Mouse (Mus musculus) gonadal fat pad, adult 2 months (tissue): ENCODE results near the gene Hsdl1. TPM values are rescaled to one million over a fixed set of nuclear protein-coding genes. Genes with fewer than 3 reads are reported as not detected.

Experiments used
- DNase-seq: peaks from one replicate; pipeline ENCODE4 v3.0.0-alpha.2; 2012; ENCODE audit warnings: low read depth
- polyA plus RNA-seq: library from polyadenylated mRNA; depleted of rRNA; stranded (reverse); fragments of >200 nt; gene quantifications from 2 replicates; pipeline ENCODE4 v1.2.3, GENCODE M21; 2012; rRNA removed

Gene Hsdl1
- polyA plus RNA-seq, 1 experiment = 26.2 TPM

- no peak for DNase-seq
These were observed 43.6 kb downstream of the Hsdl1 start for GRCm38 (mm10) chr8:119531397-119531796.

GRCm38 (mm10) chr8:119530937-119531336, 44.0 kb downstream of the Hsdl1 start:
- DNase-seq = no peak

- DNase-seq = no peak
These were observed 46.2 kb downstream of the Hsdl1 start for GRCm38 (mm10) chr8:119528762-119529161.

- no peak for DNase-seq
These were observed 54.9 kb downstream of the Hsdl1 start for GRCm38 (mm10) chr8:119520102-119520501.

- no peak for DNase-seq
These were observed 58.3 kb downstream of the Hsdl1 start for GRCm38 (mm10) chr8:119516674-119517073.

GRCm38 (mm10) chr8:119515767-119516166, 59.2 kb downstream of the Hsdl1 start:
- no peak for DNase-seq

GRCm38 (mm10) chr8:119514940-119515339, 60.0 kb downstream of the Hsdl1 start:
- no peak for DNase-seq

GRCm38 (mm10) chr8:119513405-119513804, 61.6 kb downstream of the Hsdl1 start:
- DNase-seq = no peak

Other genes with a start within 250 kb of the Hsdl1 start
- gene Hsbp1, start 230.7 kb downstream of the Hsdl1 start, polyA plus RNA-seq = 168 and 181 TPM in 2 replicates
- 27.5 and 30.6 TPM in 2 replicates for gene Mlycd, start 180.3 kb downstream of the Hsdl1 start, polyA plus RNA-seq
- gene Osgin1, start 141.1 kb downstream of the Hsdl1 start, polyA plus RNA-seq = 20.6 and 31.2 TPM in 2 replicates
- gene Necab2, start 128.5 kb downstream of the Hsdl1 start, polyA plus RNA-seq = 0.81 and 1.2 TPM in 2 replicates
- 0.18 and 0.24 TPM in 2 replicates for gene Slc38a8, start 73.5 kb downstream of the Hsdl1 start, polyA plus RNA-seq
- 103 and 107 TPM in 2 replicates for gene Mbtps1, start 16.4 kb downstream of the Hsdl1 start, polyA plus RNA-seq
- 2.0 and 4.0 TPM in 2 replicates for gene Dnaaf1, start 52 bp upstream of the Hsdl1 start, polyA plus RNA-seq
- gene Taf1c, start 30.0 kb upstream of the Hsdl1 start, polyA plus RNA-seq = 13.6 and 17.8 TPM in 2 replicates
- 0.33 and 0.36 TPM in 2 replicates for gene Adad2, start 37.6 kb upstream of the Hsdl1 start, polyA plus RNA-seq
- 3.7 and 5.2 TPM in 2 replicates for gene Kcng4, start 60.5 kb upstream of the Hsdl1 start, polyA plus RNA-seq
- gene Wfdc1, start 91.2 kb upstream of the Hsdl1 start, polyA plus RNA-seq = 41.3 and 52.5 TPM in 2 replicates
- 0.38 and 0.49 TPM in 2 replicates for gene Atp2c2, start 124.8 kb upstream of the Hsdl1 start, polyA plus RNA-seq
- gene Tldc1, start 203.2 kb upstream of the Hsdl1 start, polyA plus RNA-seq = 9.9 and 12.8 TPM in 2 replicates